Mouse (Mus musculus) ES-E14 (cell line): ENCODE measurements around the gene Fancc.

ENCODE experiments used
- CHD2 ChIP-seq: IDR thresholded peaks from 2 replicates; pipeline ENCODE4 v1.6.1; 2014; ENCODE audit warnings: mild to moderate bottlenecking, low read depth, low read length, inconsistent platforms
- HCFC1 ChIP-seq: IDR thresholded peaks from 2 replicates; pipeline ENCODE4 v1.6.1; 2012; ENCODE audit warnings: low read length, inconsistent platforms, borderline replicate concordance; ENCODE audit not compliant: insufficient read depth
- MAFK ChIP-seq: IDR thresholded peaks from 2 replicates; pipeline ENCODE4 v1.6.1; 2014; ENCODE audit warnings: mild to moderate bottlenecking, low read depth, low read length, inconsistent platforms; ENCODE audit not compliant: insufficient read depth
- ZC3H11A ChIP-seq: IDR thresholded peaks from 2 replicates; pipeline ENCODE4 v1.6.1; 2012; ENCODE audit warnings: low read depth, mild to moderate bottlenecking, inconsistent platforms, low read length, borderline replicate concordance
- ZNF384 ChIP-seq: IDR thresholded peaks from 2 replicates; pipeline ENCODE4 v1.6.1; 2012; ENCODE audit warnings: low read depth, low read length, inconsistent platforms

GRCm38 (mm10) chr13:63530857-63531256 lies 33.8 kb upstream of the Fancc start:
- TF ChIP-seq ZC3H11A: no peak
- no peak for TF ChIP-seq CHD2
- no peak for TF ChIP-seq MAFK
- no peak for TF ChIP-seq ZNF384
- TF ChIP-seq HCFC1: no peak
